Mouse (Mus musculus): ENCODE data around the gene Bcan.

DNA sequence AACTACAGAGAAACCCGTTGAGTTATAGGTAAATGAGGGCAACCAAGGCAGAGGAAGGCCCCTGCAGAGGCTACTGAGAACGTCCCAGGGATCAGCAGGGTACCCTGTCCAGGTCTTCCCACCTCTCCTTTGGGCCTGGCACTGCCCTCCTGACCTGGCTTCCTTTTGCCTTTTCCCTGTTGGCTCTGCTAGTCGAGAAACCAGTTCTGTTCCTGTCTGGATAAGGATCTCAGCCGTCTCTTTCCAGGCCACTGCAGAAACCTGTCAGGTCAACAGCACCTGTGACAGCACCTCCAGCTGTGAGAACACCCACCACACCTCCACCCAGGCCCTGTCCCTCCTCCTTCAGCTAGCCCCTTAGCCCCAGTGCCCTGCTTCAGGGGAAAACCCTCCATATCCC lies 41.6 kb downstream of the Bcan start:
- TF ChIP-seq CTCF (IDR thresholded peaks at IDR 0.05; ENCODE audit: control insufficient read depth, insufficient read depth, low read length) (no peak), POLR2A (IDR thresholded peaks at IDR 0.05; ENCODE audit: borderline replicate concordance, control insufficient read depth, low read depth, low read length) (no peak)

All from bone marrow, adult 2 months (tissue).